Mouse (Mus musculus) layer of hippocampus, adult 9-11 months (tissue): ENCODE data around the gene H2-Oa.

ENCODE experiments used
- DNase-seq: peaks from one replicate; pipeline ENCODE4 v3.0.0; 2022

Gene H2-Oa

DNA sequence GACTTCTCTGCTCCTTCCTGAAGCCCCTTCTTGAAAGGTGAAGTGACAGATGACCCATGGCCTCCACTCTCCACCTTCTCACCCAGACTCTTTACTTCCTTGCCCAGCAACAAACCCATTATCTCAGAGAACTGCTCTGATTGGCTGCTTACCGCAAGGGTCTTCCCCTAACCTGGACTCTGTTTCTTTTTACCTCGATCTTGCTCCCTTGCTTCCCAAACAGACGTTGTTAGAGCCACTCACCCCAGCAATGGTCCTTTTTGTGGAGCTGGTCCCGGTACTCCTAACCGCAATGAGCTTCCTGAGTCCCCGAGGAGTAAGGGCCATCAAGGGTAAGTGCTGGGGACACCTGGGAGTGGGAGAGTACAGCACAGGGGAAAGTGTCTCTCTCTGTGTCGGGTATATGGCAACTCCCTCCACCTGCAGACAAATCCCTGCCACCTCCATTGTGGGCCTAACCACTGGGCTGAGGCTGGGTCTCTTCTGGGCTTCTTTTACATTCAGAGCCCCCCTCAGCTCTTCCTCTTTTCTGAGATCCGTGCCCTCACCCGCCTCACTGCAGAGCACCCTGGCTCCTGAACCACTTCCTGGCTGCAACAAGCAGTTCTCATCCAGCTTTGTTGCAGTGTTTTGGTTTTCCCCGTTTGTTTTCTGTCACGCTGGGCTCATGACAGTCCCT is at the start of gene H2-Oa:
H2-Oa (plus strand) TSS at position 144 of the 679 bp plus-strand sequence.
- no peak for DNase-seq

GRCm38 (mm10) chr17:34045941-34046340 is 46.2 kb upstream of the H2-Oa start:
- DNase-seq = no peak

DNA sequence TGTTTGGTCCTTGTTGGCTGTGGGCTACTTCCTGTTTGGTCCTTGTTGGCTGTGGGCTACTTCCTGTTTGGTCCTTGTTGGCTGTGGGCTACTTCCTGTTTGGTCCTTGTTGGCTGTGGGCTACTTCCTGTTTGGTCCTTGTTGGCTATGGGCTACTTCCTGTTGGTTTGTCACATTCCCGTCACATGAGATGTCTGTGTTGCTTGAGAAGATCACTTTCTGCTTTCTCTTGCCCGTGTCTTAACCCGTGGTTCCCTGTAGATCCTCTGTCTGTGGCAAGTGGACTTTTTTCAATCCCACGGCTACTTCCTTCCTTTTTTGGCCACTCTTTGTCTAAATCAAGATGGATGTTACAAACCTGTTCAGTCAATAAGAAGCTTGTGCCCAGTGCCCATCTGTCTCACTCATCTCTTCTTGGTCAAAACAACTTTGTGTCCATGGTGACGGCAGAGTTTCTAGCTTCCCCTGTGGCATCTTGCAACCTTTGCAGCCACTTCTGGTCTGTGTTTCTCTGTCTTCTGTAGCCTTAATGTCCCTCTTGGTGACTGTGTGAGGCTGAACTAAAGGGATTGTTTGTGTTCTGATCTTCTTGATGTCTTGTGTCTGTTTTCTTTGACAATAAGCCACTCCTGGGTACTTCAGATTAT is 44.6 kb upstream of the H2-Oa start:
- no peak for DNase-seq

- no peak for DNase-seq
Observed at GRCm38 (mm10) chr17:34057224-34057623, 34.9 kb upstream of the H2-Oa start.

DNA sequence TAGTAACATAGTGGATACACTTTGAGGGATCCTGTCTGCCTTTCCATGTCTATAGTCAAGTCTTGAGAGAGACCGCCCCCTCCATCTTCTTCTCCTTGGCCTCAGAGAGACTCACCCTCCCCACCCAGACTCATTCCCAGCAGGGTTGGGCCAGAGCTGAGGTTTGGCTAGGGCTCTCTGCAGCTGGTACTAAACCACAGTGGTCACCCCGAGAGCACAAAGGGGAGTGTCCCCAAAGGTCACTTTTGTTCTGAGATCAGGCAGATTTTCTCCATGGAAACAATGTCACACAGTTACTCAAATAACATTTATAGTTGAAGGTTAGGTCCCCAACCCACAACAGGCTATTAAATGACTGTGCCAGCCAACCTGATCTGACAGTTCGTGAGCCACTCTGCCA is 23.3 kb upstream of the H2-Oa start:
- no peak for DNase-seq

DNA sequence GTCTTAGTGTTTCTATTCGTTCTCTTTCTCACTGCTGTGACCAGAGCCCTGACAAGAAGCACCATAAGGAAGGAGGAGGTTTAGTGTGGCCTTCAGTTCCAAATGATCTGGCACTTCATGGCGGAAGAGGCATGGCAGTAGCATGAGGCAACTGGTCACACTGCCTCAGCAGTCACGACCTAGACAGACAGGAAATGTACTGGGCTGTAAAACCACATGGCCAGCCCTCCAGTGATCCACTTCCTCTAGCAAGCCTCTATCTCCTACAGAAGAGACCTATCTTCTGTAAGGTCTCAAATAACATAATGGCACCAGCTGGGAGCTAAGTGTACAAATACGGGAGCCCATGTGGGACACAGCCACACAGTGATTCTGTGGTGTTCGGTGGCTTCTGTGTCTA is 20.0 kb upstream of the H2-Oa start:
- no peak for DNase-seq

DNA sequence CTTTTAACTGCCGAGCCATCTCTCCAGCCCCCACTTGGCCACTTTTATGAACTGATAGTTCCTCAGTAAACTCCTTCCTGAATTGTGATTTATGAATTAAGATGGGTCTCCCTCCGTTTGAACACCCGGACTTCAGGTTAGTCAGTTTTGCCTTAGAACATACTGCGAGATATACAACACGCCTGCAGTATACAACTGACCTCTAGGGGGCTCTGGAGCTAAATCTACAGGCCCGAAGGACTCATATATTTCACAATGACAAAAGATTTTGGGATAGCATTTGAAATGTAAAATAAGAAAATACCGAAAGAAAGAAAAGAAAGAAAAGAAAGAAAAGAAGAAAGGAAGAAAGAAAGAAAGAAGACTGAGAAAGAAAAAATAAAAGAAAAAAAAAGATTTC is 16.9 kb upstream of the H2-Oa start:
- DNase-seq = peak; percentile 68

- DNase-seq = peak; percentile 52
Observed at GRCm38 (mm10) chr17:34077549-34077948, 14.6 kb upstream of the H2-Oa start.

DNA sequence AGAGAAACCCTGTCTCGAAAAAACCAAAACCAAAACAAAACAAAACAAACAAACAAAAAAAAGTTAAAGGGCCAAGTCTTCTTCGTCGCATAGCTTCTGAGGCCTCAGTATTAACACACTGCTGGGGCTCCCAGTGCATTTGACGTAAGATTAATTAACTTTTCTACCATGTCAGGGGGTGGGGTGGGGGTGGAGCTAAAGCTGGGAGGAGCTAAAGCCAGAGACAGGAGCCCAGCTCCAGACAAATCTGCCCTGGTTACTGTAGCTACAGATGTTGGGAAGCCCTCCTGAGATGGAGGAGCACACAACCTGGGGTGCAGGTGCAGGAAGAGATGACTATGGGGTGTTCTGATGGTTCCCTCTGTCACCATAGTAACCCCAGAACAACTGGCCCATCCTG is 14.0 kb upstream of the H2-Oa start:
- no peak for DNase-seq

GRCm38 (mm10) chr17:34079002-34079401 is 13.1 kb upstream of the H2-Oa start:
- no peak for DNase-seq

- peak; percentile 65 for DNase-seq
Observed at GRCm38 (mm10) chr17:34079621-34080020, 12.5 kb upstream of the H2-Oa start.

- no peak for DNase-seq
Observed at GRCm38 (mm10) chr17:34083104-34083503, 9.0 kb upstream of the H2-Oa start.

- DNase-seq = no peak
Observed at GRCm38 (mm10) chr17:34087386-34087785, 4.8 kb upstream of the H2-Oa start.

- DNase-seq = no peak
Observed at GRCm38 (mm10) chr17:34088124-34088523, 4.0 kb upstream of the H2-Oa start.

DNA sequence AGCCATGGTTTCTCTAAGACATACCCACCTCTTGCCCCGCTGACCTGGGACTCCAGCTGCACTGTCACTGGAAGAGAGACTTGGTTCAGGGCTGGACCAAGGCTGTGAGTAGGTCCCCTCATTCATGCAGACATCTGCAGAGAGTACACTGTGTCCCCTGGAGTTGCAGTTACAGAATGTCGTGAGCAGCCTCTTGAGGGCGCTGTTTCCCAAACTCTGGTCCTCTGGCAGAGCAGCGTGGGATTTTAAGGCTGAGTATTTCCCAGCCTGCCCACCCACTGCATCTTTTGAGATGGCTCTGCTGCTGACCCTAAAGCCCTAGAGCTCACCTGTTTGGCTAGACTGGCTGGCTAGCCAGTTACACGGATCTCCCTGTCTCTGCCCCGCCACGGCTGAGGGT is 1.2 kb upstream of the H2-Oa start:
- DNase-seq = no peak

GRCm38 (mm10) chr17:34093199-34093874 is 1.2 kb downstream of the H2-Oa start:
- DNase-seq = no peak

DNA sequence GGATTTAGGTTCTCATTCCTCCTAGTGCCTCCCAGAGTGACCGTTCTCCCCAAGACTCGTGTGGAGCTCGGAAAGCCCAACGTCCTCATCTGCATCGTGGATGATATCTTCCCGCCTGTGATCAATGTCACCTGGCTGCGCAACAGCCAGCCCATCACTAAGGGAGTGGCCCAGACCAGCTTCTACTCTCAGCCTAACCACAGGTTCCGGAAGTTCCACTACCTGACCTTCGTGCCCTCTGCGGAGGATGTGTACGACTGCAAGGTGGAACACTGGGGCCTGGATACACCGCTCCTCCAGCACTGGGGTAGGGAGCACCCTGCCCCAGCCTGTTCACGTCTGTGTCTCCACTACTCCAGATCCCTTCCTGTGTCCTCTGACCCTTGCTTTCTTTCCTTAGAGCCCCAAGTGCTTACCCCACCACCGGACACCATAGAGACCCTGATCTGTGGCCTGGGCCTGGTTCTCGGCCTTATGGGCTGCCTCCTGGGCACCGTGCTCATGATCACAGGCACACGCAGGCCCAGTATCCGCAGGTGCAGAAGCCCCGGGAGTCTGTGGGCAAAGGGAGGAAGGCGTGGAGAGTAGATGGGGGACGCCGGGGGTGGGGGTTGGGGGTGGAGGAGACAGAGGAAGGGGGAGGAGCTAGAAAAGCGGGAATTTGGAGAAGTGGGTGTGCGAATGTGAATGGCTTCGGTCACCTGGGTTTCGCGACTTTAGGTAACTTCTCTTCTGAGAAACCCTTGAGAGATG is 2.3 kb downstream of the H2-Oa start:
- DNase-seq = no peak

- DNase-seq = no peak
Observed at GRCm38 (mm10) chr17:34096497-34097010, 4.4 kb downstream of the H2-Oa start.

GRCm38 (mm10) chr17:34097272-34097671 is 5.1 kb downstream of the H2-Oa start:
- no peak for DNase-seq

DNA sequence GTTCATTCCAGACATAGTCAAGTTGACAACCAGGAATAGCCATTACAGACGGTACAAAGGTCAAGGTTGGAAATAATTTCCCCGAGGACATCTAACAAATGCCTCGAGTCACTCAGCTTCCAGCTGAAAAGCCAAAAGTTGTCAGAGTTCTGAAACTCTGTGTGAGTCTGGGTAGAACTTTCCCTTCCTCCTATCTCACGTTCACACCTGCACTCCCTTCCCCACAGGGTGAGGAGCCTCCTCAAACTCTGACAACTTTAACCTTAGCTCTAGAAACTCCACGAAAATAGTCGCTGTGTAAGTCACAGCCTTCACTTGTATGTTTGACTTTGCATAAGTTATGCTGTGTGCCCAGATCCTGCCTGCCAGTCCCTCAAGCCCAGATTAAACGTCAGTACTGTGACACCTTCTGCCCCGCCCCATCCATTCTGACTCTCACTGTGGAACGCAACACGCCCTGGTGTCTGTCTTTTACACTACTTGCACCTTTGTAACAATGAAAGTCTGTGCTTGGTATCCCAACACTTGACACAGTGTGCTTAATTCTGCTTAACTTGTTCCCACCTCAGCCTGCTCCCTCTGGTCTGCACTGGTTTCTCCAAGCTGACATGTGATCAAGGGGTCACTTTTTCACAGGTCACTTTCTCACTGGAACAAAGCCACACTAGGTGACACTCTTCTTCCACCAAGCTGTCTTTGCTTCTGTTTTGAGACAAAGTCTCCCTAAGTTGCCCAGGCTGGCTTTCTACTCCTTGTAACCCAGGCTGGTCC is 6.8 kb downstream of the H2-Oa start:
- no peak for DNase-seq

DNA sequence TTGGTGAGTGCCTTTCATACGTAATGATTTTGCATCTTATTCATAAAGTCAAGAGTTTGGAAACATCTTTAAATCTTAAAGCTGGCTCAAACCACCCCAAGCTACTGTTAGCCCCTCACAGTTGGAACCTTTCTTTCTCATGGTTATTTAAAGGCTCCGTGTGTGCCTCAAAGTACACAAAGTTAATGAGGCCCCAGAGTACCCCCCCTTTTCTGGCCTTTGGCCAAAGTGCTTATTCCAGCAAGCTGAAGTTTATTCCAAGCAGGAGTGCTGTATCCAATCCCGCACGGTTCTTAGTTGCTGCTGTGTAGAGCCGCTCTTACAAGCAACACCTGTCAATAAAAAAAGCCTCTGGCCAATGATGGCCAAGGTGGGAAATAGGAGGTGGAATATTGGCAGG is 7.4 kb downstream of the H2-Oa start:
- no peak for DNase-seq

- no peak for DNase-seq
Observed at GRCm38 (mm10) chr17:34101185-34101584, 9.0 kb downstream of the H2-Oa start.
